Mouse (Mus musculus) left cerebral cortex, postnatal 4 days (tissue): ENCODE data around the gene Parp16. TPM values are rescaled to one million over a fixed set of nuclear protein-coding genes. Genes with fewer than 3 reads are reported as not detected.
"Not testable (repeated sequence)": the region's sequence is repeated elsewhere in the genome, so short reads cannot be mapped to it uniquely, and the experiment has no call there.

Source experiments
- DNase-seq: peaks from one replicate; pipeline ENCODE4 v3.0.0-alpha.2; 2022
- intact Hi-C: fragments of 180-260 bp; cut with DNase I; formaldehyde crosslinking; loops from one replicate; pipeline ENCODE4 v1.15.1; 2025
- total RNA-seq, 2 experiments: library from RNA; stranded (reverse); gene quantifications; 2 replicates each; pipeline ENCODE4 v1.2.3; 2021

Parp16 gene
- total RNA-seq, 2 experiments from 2014 or later: 5.8 to 6.9 TPM

- intact Hi-C loops, DNase-seq: not testable (repeated sequence)
These were observed 79.7 kb downstream of the Parp16 start for GRCm38 (mm10) chr9:65274851-65275250.

GRCm38 (mm10) chr9:65275810-65276530 is 80.8 kb downstream of the Parp16 start:
- no peak for DNase-seq
- intact Hi-C loops: no loop called here

DNA sequence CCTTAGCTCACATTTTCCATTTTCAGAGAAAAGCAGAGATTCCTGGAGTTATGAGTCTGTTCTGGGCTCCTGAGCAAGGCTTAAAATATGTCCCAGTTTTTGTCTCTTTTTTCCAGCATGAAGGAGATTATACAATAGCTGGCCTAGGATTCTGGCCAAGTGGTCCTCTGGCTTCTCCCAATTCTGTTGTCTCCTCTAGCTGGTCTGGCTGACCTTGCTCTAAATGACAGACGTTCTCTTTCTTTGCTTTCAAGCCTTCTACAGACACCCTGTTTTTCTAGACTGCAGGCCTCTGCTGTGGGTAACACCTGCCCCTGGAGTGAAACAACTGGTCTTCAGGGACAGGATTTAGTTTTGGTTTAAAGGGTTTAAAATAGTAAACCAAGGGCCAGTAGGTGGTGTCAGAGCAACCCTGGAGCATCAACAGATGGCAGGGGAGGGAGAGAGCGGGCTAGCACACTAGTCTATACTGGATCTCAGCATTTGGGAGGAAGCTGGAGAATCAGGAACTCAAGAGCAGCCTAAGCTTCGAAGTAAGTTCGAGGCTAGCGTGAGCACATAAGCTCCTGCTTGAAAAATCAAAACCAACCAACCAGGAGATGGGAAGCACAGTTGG is 86.5 kb downstream of the Parp16 start:
- DNase-seq: no peak
- intact Hi-C loops: loop anchor here (2.0 to 5.0 kb wide), 2 partner anchors 59 to 85 kb away; no protein-coding TSS in a partner anchor

- intact Hi-C loops: loop anchor here (2.0 to 5.0 kb wide), 2 partner anchors 61 to 86 kb away; no protein-coding TSS in a partner anchor
- DNase-seq: no peak
These were observed 88.1 kb downstream of the Parp16 start for GRCm38 (mm10) chr9:65283301-65283700.

DNA sequence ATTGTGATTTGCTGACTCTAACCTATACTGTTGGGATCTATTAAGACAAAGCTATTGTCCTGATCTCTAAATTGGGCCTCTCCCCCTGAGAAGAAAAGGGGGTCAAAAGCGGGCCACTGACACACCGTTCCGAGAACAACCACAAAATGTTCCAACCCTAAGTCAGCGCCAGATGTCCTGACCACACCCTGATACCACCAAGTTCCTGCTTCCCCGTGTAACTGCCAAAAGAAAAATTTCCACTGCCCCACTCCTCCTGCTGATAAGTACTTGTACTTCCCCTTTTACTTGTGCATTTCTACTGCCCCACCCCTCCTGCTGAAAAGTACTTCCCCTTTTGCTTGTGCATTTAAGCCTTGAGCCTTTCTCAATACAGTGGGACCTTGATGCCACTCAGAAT is 93.1 kb downstream of the Parp16 start:
- intact Hi-C loops, DNase-seq: not testable (repeated sequence)

Other genes starting within 250 kb of the Parp16 start
- gene Slc24a1, start 243.7 kb upstream of the Parp16 start, total RNA-seq: under 1 TPM; 0.14 to 0.26 TPM
- gene Ints14, start 234.4 kb upstream of the Parp16 start, total RNA-seq: 10 to 100 TPM; 22.1 to 24.2 TPM
- gene Hacd3, start 173.7 kb upstream of the Parp16 start, total RNA-seq: 100 to 1,000 TPM; 130 to 140 TPM
- 100 to 1,000 TPM; 115 to 116 TPM for gene Dpp8, start 162.9 kb upstream of the Parp16 start, total RNA-seq
- gene Igdcc4, start 93.9 kb upstream of the Parp16 start, total RNA-seq: 10 to 100 TPM; 40.6 to 42.0 TPM
- gene Igdcc3, start 54.2 kb upstream of the Parp16 start, total RNA-seq: 1 to 10 TPM; 5.1 to 6.0 TPM
- not detected for gene Cilp, start 69.8 kb downstream of the Parp16 start, total RNA-seq
- gene Clpx, start 98.9 kb downstream of the Parp16 start, total RNA-seq: 10 to 100 TPM; 26.0 to 27.4 TPM
- gene Pdcd7, start 150.8 kb downstream of the Parp16 start, total RNA-seq: 10 to 100 TPM; 24.6 to 24.7 TPM
- 1 to 10 TPM; 4.2 to 5.3 TPM for gene Ubap1l, start 165.7 kb downstream of the Parp16 start, total RNA-seq
- gene Kbtbd13, start 196.3 kb downstream of the Parp16 start, total RNA-seq: under 1 TPM; 0.18 to 0.36 TPM
- 1 to 10 TPM; 4.3 to 4.4 TPM for gene Rasl12, start 203.2 kb downstream of the Parp16 start, total RNA-seq
- gene Slc51b, start 227.6 kb downstream of the Parp16 start, total RNA-seq: not detected
- 10 to 100 TPM; 22.7 to 23.1 TPM for gene Mtfmt, start 240.4 kb downstream of the Parp16 start, total RNA-seq